Mouse (Mus musculus): Measurements from ENCODE around the gene Zfp385c. TPM values are rescaled to one million over a fixed set of nuclear protein-coding genes. Genes with fewer than 3 reads are reported as not detected.
"Not testable (repeated sequence)": the region's sequence is repeated elsewhere in the genome, so short reads cannot be mapped to it uniquely, and the experiment has no call there.

The Zfp385c gene
- polyA plus RNA-seq, 1 experiment from 2014 or later: 0.26 TPM

- 91% methylated on average over 7 of the region's 7 CpGs for WGBS
- no peak for DNase-seq (ENCODE audit: low spot score)
- H3K4me1 ChIP-seq (replicated peaks): no peaks in the 10 kb centered on the region
- no peak overlapping the region for H3K4me3 ChIP-seq
- H3K36me3 ChIP-seq: peaks cover 100% of the 10 kb centered on the region
- H3K9me3 ChIP-seq: no peaks in the 10 kb centered on the region
- no peak overlapping the region for H3K27ac ChIP-seq
- no peaks in the 10 kb centered on the region for H3K27me3 ChIP-seq (ENCODE audit: insufficient read depth, poor library complexity, severe bottlenecking)
These were observed 97.6 kb downstream of the Zfp385c start for GRCm38 (mm10) chr11:100594608-100595007.

GRCm38 (mm10) chr11:100592346-100593046, 99.8 kb downstream of the Zfp385c start:
- no peaks in the 10 kb centered on the region for H3K9me3 ChIP-seq

DNA sequence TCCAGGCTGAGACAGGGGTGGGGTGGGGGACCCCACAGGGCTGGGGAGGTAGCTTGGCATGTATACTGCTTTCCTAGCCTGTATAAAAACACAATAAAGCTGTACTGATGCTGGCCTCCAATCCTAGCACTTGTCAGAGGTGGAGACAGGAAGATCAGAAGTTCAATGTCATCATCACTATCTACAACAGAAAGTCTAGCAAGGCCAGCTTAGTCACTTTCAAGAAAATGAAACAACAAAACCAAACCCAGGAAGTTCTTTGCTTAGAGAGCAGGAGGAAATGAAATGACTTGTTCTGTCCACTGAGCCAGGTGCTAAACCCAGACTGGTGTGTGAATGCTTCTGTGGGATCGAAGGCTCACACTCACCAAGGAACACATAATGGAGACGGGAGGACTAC, 103.8 kb downstream of the Zfp385c start:
- Histone ChIP-seq H3K27me3 (ENCODE audit: insufficient read depth, poor library complexity, severe bottlenecking) (no peaks in the 10 kb centered on the region), H3K36me3 (peaks cover 100% of the 10 kb centered on the region), H3K9me3 (no peaks in the 10 kb centered on the region), H3K4me1 (replicated peaks) (no peaks in the 10 kb centered on the region), H3K4me3 (no peak overlapping the region), H3K27ac (no peak overlapping the region)
- DNase-seq (ENCODE audit: low spot score): no peak
- WGBS: 95% methylated on average over 2 of the region's 2 CpGs

More at GRCm38 (mm10) chr11:100592346-100593046, 99.8 kb downstream of the Zfp385c start:
- no peak for DNase-seq (ENCODE audit: low spot score)
- H3K36me3 ChIP-seq: peaks cover 100% of the 10 kb centered on the region
- H3K27me3 ChIP-seq (ENCODE audit: insufficient read depth, poor library complexity, severe bottlenecking): no peaks in the 10 kb centered on the region
- WGBS: 91% methylated on average over 11 of the region's 11 CpGs
- no peak overlapping the region for H3K4me3 ChIP-seq
- H3K27ac ChIP-seq: no peak overlapping the region
- no peaks in the 10 kb centered on the region for H3K4me1 ChIP-seq (replicated peaks)

DNA sequence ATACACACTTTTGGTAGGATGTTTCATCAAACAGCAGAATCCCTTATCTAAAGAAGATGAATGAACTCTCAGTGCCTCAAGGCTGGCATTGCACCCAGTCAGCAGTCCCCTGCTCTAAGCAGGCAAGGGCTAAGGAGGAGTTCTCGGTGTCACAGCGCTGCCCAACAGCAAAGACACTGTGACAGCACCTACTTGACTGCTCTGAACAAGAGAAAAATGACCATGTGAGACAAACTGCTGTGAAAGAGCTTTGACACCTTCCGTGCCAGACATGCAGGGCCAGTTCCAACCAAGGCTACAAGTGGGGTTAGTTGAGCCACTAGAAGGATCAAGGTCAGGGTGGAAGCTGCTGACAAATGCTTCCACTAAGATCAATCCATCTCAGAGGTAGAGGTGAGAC, 107.1 kb downstream of the Zfp385c start:
- no peak overlapping the region for H3K4me3 ChIP-seq
- DNase-seq (ENCODE audit: low spot score): no peak
- H3K27me3 ChIP-seq (ENCODE audit: insufficient read depth, poor library complexity, severe bottlenecking): no peaks in the 10 kb centered on the region
- H3K27ac ChIP-seq: no peak overlapping the region
- H3K9me3 ChIP-seq: no peaks in the 10 kb centered on the region
- H3K4me1 ChIP-seq (replicated peaks): no peaks in the 10 kb centered on the region
- peaks cover 100% of the 10 kb centered on the region for H3K36me3 ChIP-seq
- WGBS: 98% methylated on average over 3 of the region's 3 CpGs

DNA sequence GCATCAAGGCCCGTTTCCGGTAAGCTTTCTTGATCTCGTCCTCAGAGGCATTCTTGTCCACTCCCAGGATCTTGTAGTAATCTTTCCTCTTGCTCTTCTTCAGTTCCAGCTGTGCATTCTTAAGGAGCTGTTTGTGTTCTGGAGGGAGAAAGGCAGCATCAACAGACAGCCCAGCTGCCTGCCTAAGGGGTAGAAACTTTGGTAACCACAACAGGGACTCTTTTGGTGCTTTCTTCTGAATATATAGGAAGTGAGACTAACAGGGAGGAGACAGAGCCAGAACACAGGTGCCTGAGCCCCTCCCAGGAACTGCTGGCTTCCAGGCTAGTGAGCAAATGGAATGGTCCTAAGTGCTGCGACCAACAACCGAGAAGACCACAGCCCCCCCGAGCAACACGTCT, 107.7 kb downstream of the Zfp385c start:
- Histone ChIP-seq H3K36me3 (peaks cover 100% of the 10 kb centered on the region), H3K27me3 (ENCODE audit: insufficient read depth, poor library complexity, severe bottlenecking) (no peaks in the 10 kb centered on the region), H3K4me3 (no peak overlapping the region), H3K27ac (no peak overlapping the region), H3K4me1 (replicated peaks) (no peaks in the 10 kb centered on the region), H3K9me3 (no peaks in the 10 kb centered on the region)
- no peak for DNase-seq (ENCODE audit: low spot score)
- 93% methylated on average over 7 of the region's 7 CpGs for WGBS

GRCm38 (mm10) chr11:100582836-100583235, 109.4 kb downstream of the Zfp385c start:
- 92% methylated on average over 2 of the region's 2 CpGs for WGBS
- Histone ChIP-seq H3K27ac (no peak overlapping the region), H3K36me3 (peaks cover 100% of the 10 kb centered on the region), H3K9me3 (no peaks in the 10 kb centered on the region), H3K27me3 (ENCODE audit: insufficient read depth, poor library complexity, severe bottlenecking) (no peaks in the 10 kb centered on the region), H3K4me1 (replicated peaks) (peaks cover 5% of the 10 kb centered on the region; the same call in 1 of the 2 replicates), H3K4me3 (no peak overlapping the region)
- DNase-seq (ENCODE audit: low spot score): no peak

DNA sequence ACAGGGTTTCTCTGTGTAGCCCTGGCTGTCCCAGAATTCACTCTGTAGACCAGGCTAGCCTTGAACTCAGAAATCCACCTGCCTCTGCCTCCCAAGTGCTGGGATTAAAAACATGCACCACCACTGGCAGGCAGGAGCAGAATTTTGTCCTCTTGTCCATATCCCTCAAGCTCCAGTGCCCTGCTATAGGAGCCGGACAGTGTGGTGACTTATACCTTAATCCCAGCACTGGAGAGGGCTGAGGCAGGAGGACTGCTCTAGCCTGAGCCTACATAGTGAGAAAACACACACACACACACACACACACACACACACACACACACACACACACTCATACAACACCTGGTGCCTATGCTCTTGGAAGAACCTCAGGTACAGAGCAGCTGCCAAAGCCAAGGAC, 109.8 kb downstream of the Zfp385c start:
- not testable (repeated sequence) for H3K4me3 ChIP-seq; H3K27ac ChIP-seq; H3K9me3 ChIP-seq; DNase-seq (ENCODE audit: low spot score); H3K27me3 ChIP-seq (ENCODE audit: insufficient read depth, poor library complexity, severe bottlenecking); H3K4me1 ChIP-seq (replicated peaks)
- H3K36me3 ChIP-seq: peaks cover 99% of the 10 kb centered on the region
- 100% methylated on average over 1 of the region's 1 CpGs for WGBS

DNA sequence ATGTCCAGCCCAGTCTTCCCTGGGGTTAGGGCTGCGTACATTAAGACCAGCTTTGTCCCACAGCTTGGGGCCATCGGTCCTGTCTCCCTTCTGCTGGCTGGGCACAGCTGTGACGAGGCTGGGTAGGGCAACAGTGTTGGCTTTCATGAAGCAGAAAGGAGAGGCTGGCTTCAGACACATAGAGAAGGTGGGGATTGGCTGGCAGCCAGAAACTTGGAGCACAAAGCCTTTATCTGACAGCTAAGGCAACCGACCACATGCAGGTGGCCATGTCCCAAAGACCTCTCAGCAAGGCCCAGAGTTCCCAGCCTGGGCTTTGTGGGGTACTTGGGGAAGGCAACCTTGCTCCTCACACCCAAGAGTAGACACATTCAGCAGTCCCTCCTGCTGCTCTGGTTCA, 110.5 kb downstream of the Zfp385c start:
- H3K9me3 ChIP-seq: no peaks in the 10 kb centered on the region
- no peak for DNase-seq (ENCODE audit: low spot score)
- H3K4me1 ChIP-seq (replicated peaks): peaks cover 6% of the 10 kb centered on the region; the same call in 1 of the 2 replicates
- no peak overlapping the region for H3K4me3 ChIP-seq
- WGBS: 92% methylated on average over 4 of the region's 4 CpGs
- no peak overlapping the region for H3K27ac ChIP-seq
- no peaks in the 10 kb centered on the region for H3K27me3 ChIP-seq (ENCODE audit: insufficient read depth, poor library complexity, severe bottlenecking)
- H3K36me3 ChIP-seq: peaks cover 97% of the 10 kb centered on the region

DNA sequence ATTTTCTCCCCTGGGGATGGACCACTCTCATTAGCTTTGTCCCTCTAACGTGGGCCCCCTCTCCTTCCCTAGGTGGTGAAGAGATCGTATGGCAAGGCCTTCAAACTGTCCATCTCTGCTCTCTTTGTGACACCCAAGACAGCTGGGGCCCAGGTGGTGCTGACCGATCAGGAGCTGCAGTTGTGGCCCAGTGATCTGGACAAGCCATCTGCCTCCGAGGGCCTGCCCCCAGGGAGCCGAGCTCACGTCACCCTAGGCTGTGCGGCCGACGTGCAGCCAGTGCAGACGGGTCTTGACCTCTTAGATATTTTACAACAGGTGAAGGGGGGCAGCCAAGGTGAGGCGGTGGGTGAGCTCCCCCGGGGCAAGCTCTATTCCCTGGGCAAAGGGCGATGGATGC, 112.0 kb downstream of the Zfp385c start:
- peaks cover 91% of the 10 kb centered on the region for H3K36me3 ChIP-seq

GRCm38 (mm10) chr11:100579116-100579799, 113.0 kb downstream of the Zfp385c start:
- Histone ChIP-seq H3K36me3 (peaks cover 81% of the 10 kb centered on the region), H3K9me3 (no peaks in the 10 kb centered on the region), H3K4me3 (no peak overlapping the region), H3K27me3 (ENCODE audit: insufficient read depth, poor library complexity, severe bottlenecking) (0 out of 2 replicates have a peak, but pooled peaks cover 7% of the 10 kb centered on the region), H3K27ac (no peak overlapping the region), H3K4me1 (replicated peaks) (peaks cover 27% of the 10 kb centered on the region)
- WGBS: 93% methylated on average over 9 of the region's 9 CpGs
- DNase-seq (ENCODE audit: low spot score): no peak

More for the DNA sequence above, 112.0 kb downstream of the Zfp385c start:
- Histone ChIP-seq H3K27ac (no peak overlapping the region), H3K9me3 (no peaks in the 10 kb centered on the region), H3K27me3 (ENCODE audit: insufficient read depth, poor library complexity, severe bottlenecking) (0 out of 2 replicates have a peak, but pooled peaks cover 7% of the 10 kb centered on the region), H3K4me1 (replicated peaks) (peaks cover 18% of the 10 kb centered on the region), H3K4me3 (no peak overlapping the region)
- no peak for DNase-seq (ENCODE audit: low spot score)
- 92% methylated on average over 13 of the region's 13 CpGs for WGBS

- H3K27me3 ChIP-seq (ENCODE audit: insufficient read depth, poor library complexity, severe bottlenecking): 0 out of 2 replicates have a peak, but pooled peaks cover 7% of the 10 kb centered on the region
- peaks cover 68% of the 10 kb centered on the region for H3K36me3 ChIP-seq
- H3K4me1 ChIP-seq (replicated peaks): peaks cover 27% of the 10 kb centered on the region
- no peak for DNase-seq (ENCODE audit: low spot score)
- H3K27ac ChIP-seq: no peak overlapping the region
- no peak overlapping the region for H3K4me3 ChIP-seq
- no peaks in the 10 kb centered on the region for H3K9me3 ChIP-seq
- 88% methylated on average over 8 of the region's 8 CpGs for WGBS
These were observed 114.2 kb downstream of the Zfp385c start for GRCm38 (mm10) chr11:100577852-100578599.

Measured in hindbrain, embryonic 10.5 days (tissue).